Mouse (Mus musculus): Measurements from ENCODE around the gene Rora. TPM values are rescaled to one million over a fixed set of nuclear protein-coding genes. Genes with fewer than 3 reads are reported as not detected.
"Not testable (repeated sequence)": the region's sequence is repeated elsewhere in the genome, so short reads cannot be mapped to it uniquely, and the experiment has no call there.

Gene Rora
- polyA plus RNA-seq, 1 experiment, result 24.1 TPM

DNA sequence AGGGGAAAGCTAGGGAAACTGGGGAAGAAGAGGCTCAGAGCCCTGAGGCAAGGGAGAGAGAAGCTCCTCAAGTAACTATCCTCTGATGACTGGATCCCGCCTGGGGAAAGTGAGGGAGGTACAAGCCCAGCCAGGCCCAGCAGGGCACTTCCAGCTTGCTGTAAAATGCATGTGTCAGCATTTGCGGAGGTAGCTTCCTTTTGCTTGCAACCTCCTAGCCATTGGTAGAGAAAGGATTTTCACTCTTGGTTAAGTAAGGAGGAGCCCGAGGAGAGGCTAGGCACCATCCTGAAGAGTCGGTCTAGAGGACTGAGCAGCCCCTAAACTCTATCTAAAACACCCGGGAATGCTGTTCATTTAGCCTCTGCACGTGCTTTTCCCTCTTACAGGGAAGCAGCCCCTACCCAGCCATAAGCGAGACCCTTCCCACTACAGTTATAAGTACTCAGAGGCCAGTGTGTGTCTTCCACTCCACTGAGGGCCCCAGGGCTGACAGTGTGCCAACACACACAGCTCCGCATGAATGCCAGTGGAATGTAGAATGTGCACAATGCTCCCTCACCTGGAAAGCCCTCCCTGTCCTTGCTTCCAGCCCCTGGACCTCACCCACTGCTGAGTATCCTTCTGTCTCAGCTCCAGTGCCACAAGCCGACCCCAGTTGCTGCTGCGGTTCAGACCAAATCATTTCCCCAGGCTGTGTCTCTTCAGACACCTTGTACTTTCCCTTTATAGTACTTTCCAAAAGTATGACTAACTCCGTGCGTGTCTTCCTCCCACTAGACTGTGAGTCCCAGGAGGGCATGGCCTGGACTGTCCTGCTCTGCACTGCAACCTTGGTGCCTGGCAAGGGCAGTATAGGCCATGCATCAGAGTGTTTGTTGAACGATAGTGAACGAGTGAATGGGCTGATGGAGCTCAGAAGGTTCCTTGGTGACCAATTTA lies 431.4 kb downstream of the Rora start:
- Histone ChIP-seq H3K27ac (ENCODE audit: control insufficient read depth, insufficient read depth, low read depth, low read length) (no peak overlapping the region), H3K36me3 (ENCODE audit: control insufficient read depth, insufficient read depth, low read length) (no peaks in the 10 kb centered on the region), H3K4me1 (ENCODE audit: control insufficient read depth, insufficient read depth, low read length) (no peaks in the 10 kb centered on the region), H3K27me3 (ENCODE audit: control insufficient read depth, insufficient read depth, low read length) (no peaks in the 10 kb centered on the region), H3K4me3 (ENCODE audit: control insufficient read depth, low read depth, low read length) (no peak overlapping the region)
- no peak for TF ChIP-seq POLR2A (IDR thresholded peaks at IDR 0.05; ENCODE audit: control insufficient read depth, low read depth, low read length)
- TF ChIP-seq CTCF (IDR thresholded peaks at IDR 0.05; ENCODE audit: control insufficient read depth, insufficient read depth, insufficient replicate concordance, low read depth, low read length), result no peak

DNA sequence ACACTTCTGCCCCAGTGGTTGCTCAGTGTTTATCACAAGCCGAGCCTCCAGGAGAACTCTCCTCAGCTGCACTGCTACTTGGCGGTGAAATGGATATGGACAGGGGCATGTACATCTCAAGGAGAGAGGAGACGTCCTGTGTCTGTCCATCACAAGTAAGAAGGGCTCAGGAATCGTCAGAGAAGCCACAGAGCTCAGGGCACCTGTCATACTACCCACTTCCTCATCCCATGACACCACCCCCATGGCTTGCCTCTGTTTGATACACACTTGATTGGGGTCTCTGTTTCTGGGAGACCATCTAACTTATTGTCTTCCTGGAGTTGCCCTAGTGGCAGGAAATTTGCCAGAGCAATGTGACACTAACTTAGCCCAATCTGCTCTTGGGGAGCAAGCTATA lies 433.3 kb downstream of the Rora start:
- H3K4me1 ChIP-seq (ENCODE audit: control insufficient read depth, insufficient read depth, low read length), result peaks cover 4% of the 10 kb centered on the region; the same call in 1 of the 2 replicates
- TF ChIP-seq POLR2A (IDR thresholded peaks at IDR 0.05; ENCODE audit: control insufficient read depth, low read depth, low read length), result no peak
- no peak for TF ChIP-seq CTCF (IDR thresholded peaks at IDR 0.05; ENCODE audit: control insufficient read depth, insufficient read depth, insufficient replicate concordance, low read depth, low read length)
- H3K27me3 ChIP-seq (ENCODE audit: control insufficient read depth, insufficient read depth, low read length), result no peaks in the 10 kb centered on the region
- H3K4me3 ChIP-seq (ENCODE audit: control insufficient read depth, low read depth, low read length), result no peak overlapping the region
- no peak overlapping the region for H3K27ac ChIP-seq (ENCODE audit: control insufficient read depth, insufficient read depth, low read depth, low read length)
- no peaks in the 10 kb centered on the region for H3K36me3 ChIP-seq (ENCODE audit: control insufficient read depth, insufficient read depth, low read length)

DNA sequence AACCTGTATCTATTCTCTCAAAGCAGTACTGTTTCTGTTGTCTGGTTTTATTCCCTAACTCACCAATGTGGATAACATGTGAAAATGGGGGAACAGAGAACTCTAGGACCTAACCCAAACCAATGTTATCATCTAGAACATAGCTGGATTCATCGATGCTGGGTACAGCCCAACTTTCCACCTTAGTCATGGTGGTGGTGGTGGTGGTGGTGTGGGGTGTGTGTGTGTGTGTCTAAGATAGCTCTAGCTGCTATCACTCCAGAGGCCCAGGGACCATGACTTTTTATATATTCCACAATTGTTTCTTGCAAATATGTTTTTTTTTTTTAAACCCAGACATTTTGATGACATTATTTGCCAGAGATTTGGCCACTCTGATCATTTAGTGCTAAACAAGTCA lies 433.7 kb downstream of the Rora start:
- no peak overlapping the region for H3K4me3 ChIP-seq (ENCODE audit: control insufficient read depth, low read depth, low read length)
- no peaks in the 10 kb centered on the region for H3K36me3 ChIP-seq (ENCODE audit: control insufficient read depth, insufficient read depth, low read length)
- H3K4me1 ChIP-seq (ENCODE audit: control insufficient read depth, insufficient read depth, low read length), result peaks cover 6% of the 10 kb centered on the region
- no peak overlapping the region for H3K27ac ChIP-seq (ENCODE audit: control insufficient read depth, insufficient read depth, low read depth, low read length)
- no peaks in the 10 kb centered on the region for H3K27me3 ChIP-seq (ENCODE audit: control insufficient read depth, insufficient read depth, low read length)
- no peak for TF ChIP-seq CTCF (IDR thresholded peaks at IDR 0.05; ENCODE audit: control insufficient read depth, insufficient read depth, insufficient replicate concordance, low read depth, low read length)
- no peak for TF ChIP-seq POLR2A (IDR thresholded peaks at IDR 0.05; ENCODE audit: control insufficient read depth, low read depth, low read length)

DNA sequence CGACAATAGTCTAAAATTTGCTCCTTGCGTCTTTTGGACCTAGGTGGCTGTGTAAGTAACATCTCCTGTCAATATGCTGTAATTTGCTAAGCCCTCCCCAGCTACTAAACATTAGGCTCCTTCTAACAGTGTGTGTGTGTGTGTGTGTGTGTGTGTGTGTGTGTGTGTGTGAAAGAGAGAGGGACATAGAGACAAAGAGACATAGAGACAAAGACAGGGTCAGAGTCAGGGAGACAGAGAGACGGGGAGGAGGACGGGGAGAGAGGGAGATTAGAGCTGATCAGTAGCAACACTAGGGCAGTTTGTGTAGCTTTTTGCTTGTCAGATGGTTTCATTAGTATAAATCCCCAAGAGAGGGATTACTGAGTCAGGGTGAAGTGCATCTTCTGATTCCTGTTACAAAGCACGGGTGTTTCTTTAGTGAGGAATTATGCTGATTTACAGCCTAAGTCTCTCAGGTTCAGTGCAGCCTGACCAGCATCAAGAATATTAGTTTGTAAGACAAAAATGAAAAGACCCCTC lies 437.2 kb downstream of the Rora start:
- no peaks in the 10 kb centered on the region for H3K27me3 ChIP-seq (ENCODE audit: control insufficient read depth, insufficient read depth, low read length)
- no peak overlapping the region for H3K4me3 ChIP-seq (ENCODE audit: control insufficient read depth, low read depth, low read length)
- peaks cover 10% of the 10 kb centered on the region for H3K4me1 ChIP-seq (ENCODE audit: control insufficient read depth, insufficient read depth, low read length)
- H3K27ac ChIP-seq (ENCODE audit: control insufficient read depth, insufficient read depth, low read depth, low read length), result no peak overlapping the region
- TF ChIP-seq POLR2A (IDR thresholded peaks at IDR 0.05; ENCODE audit: control insufficient read depth, low read depth, low read length) (no peak), CTCF (IDR thresholded peaks at IDR 0.05; ENCODE audit: control insufficient read depth, insufficient read depth, insufficient replicate concordance, low read depth, low read length) (no peak)
- H3K36me3 ChIP-seq (ENCODE audit: control insufficient read depth, insufficient read depth, low read length), result no peaks in the 10 kb centered on the region

DNA sequence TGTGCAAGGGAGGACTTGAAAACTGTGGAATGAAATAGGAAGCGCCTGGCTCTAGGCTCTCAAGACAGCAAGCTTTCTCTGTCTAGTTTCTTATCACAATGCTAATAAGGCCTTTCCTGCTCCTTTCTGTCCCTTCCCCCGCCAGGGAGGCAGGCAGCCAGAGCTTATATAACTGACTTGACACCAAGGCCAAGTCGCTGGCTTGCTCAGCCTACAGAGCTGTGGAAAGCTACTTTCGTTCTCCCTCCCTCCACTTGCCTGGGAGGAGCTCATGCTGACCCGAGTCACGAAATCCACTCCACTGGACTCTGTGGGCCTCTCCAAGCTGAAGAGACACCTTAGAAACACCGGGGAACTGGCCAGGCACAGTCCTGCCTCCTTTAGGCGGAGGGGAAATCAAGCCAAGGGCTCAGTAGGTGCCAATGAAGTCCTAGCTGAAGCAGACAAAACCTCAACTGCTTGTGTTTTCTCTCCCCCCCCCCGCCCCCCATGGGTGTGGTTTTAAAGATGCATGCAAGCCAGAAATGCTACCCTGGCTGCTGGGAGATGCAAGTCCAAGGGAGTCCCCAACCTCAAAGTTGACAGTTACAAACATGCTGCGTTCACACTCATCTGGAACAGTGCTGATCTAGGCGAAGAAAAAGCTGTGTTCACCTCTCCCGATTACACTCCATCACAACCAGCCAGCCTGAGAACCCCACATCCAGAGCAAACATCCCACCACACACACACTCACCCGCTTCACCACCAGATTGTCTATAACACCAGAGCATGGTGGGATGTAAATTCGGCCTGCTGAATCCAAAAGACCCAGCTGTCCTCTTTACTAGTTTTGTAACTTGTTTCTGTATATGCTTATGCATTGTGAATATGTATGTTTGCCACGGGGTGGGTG lies 438.8 kb downstream of the Rora start:
- no peaks in the 10 kb centered on the region for H3K27me3 ChIP-seq (ENCODE audit: control insufficient read depth, insufficient read depth, low read length)
- H3K4me3 ChIP-seq (ENCODE audit: control insufficient read depth, low read depth, low read length), result no peak overlapping the region
- peak overlapping the region; percentile 48 for H3K27ac ChIP-seq (ENCODE audit: control insufficient read depth, insufficient read depth, low read depth, low read length)
- H3K4me1 ChIP-seq (ENCODE audit: control insufficient read depth, insufficient read depth, low read length), result peaks cover 10% of the 10 kb centered on the region
- H3K36me3 ChIP-seq (ENCODE audit: control insufficient read depth, insufficient read depth, low read length), result no peaks in the 10 kb centered on the region
- TF ChIP-seq POLR2A (IDR thresholded peaks at IDR 0.05; ENCODE audit: control insufficient read depth, low read depth, low read length) (0 out of 2 replicates have a peak, but pooled peaks have one; percentile 10), CTCF (IDR thresholded peaks at IDR 0.05; ENCODE audit: control insufficient read depth, insufficient read depth, insufficient replicate concordance, low read depth, low read length) (no peak)

DNA sequence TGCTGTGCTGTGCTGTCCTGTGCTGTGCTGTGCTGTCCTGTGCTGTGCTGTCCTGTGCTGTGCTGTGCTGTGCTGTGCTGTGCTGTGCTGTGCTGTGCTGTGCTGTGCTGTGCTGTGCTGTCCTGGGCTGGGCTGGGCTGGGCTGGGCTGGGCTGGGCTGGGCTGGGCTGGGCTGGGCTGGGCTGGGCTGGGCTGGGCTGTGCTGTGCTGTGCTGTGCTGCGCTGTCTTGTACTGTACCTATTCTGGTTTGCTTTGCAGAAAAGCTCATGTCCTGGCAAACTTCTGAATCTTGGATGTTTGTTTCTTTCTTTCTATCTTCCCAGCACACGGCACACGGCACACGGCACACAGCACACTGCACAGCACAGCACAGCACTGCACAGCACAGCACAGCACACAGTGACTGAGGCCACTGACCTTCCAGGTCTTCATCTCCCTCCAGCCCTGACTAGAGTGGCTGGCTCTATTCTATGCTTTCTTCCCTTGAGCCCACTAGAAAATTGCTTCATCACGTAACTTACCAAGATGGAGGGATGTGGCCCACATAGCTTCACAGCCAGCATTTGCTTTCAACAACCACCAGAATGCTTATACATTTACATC lies 446.7 kb downstream of the Rora start:
- not testable (repeated sequence) for H3K27me3 ChIP-seq (ENCODE audit: control insufficient read depth, insufficient read depth, low read length); H3K4me1 ChIP-seq (ENCODE audit: control insufficient read depth, insufficient read depth, low read length); H3K4me3 ChIP-seq (ENCODE audit: control insufficient read depth, low read depth, low read length); H3K27ac ChIP-seq (ENCODE audit: control insufficient read depth, insufficient read depth, low read depth, low read length); H3K36me3 ChIP-seq (ENCODE audit: control insufficient read depth, insufficient read depth, low read length)

DNA sequence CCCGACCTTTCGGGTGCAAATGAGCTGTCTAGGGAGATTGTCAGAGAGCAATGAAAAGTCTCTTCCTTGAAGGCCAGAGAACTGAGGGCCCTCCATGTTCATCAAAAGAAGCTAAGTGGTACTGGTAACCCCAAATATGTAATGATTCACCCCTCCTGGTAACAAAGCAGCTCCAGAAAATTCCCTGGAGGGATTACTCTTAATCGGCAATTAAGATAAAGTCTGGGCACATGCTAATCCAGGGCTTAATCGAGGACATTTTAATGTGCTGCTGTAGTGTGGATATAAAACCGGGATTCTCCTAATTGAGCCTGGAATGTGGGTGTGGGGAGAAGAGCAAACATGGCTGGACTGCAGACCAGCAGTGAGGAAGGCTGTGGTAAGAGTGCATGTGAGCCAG lies 450.7 kb downstream of the Rora start:
- Histone ChIP-seq H3K4me3 (ENCODE audit: control insufficient read depth, low read depth, low read length) (no peak overlapping the region), H3K4me1 (ENCODE audit: control insufficient read depth, insufficient read depth, low read length) (no peaks in the 10 kb centered on the region), H3K27me3 (ENCODE audit: control insufficient read depth, insufficient read depth, low read length) (no peaks in the 10 kb centered on the region), H3K36me3 (ENCODE audit: control insufficient read depth, insufficient read depth, low read length) (no peaks in the 10 kb centered on the region), H3K27ac (ENCODE audit: control insufficient read depth, insufficient read depth, low read depth, low read length) (no peak overlapping the region)
- TF ChIP-seq CTCF (IDR thresholded peaks at IDR 0.05; ENCODE audit: control insufficient read depth, insufficient read depth, insufficient replicate concordance, low read depth, low read length) (no peak), POLR2A (IDR thresholded peaks at IDR 0.05; ENCODE audit: control insufficient read depth, low read depth, low read length) (no peak)
